Mouse (Mus musculus) limb, embryonic 14.5 days (tissue): ENCODE measurements at regions not wholly inside any gene's neighbourhood (a gene's known extent, or its start where the extent isn't known, plus 50 kb on each side); places are given as distances from the start of the nearest gene placed in this dataset.
A peak's percentile ranks its signal among the peaks of the same experiment; 100 is the strongest.

Experiments
- ATAC-seq: fragments of 200-750 bp; cut with Nextera tagmentation; 2 replicates; pipeline ENCODE4 v1.8.0; 2017; ENCODE audit warnings: low read depth, moderate number of reproducible peaks, moderate TSS enrichment; ENCODE audit not compliant: low FRiP score
- DNase-seq: peaks from one replicate; pipeline ENCODE4 v3.0.0-alpha.2; 2015; ENCODE audit warnings: low spot score
- H3K27ac ChIP-seq: fragments of 300-500 bp; sonication (generic); replicated peaks from 2 replicates; pipeline ENCODE4 v1.5.1; 2014; ENCODE audit warnings: low read depth, mild to moderate bottlenecking, low read length, moderate library complexity, mixed read lengths
- H3K27me3 ChIP-seq: fragments of 300-500 bp; sonication (generic); 2 replicates; pipeline ENCODE4 v1.6.1; 2014; ENCODE audit warnings: low read length, mixed read lengths; ENCODE audit not compliant: control insufficient read depth, insufficient read depth
- H3K36me3 ChIP-seq: fragments of 300-500 bp; sonication (generic); 2 replicates; pipeline ENCODE4 v1.6.1; 2014; ENCODE audit warnings: mild to moderate bottlenecking, low read length, moderate library complexity, mixed read lengths; ENCODE audit not compliant: control insufficient read depth, insufficient read depth
- H3K4me1 ChIP-seq: fragments of 300-500 bp; sonication (generic); 2 replicates; pipeline ENCODE4 v1.6.1; 2014; ENCODE audit warnings: antibody characterized with exemption, low read length, mixed read lengths; ENCODE audit not compliant: control insufficient read depth, insufficient read depth
- H3K4me2 ChIP-seq: fragments of 300-500 bp; sonication (generic); replicated peaks from 2 replicates; pipeline ENCODE4 v1.6.1; 2014; ENCODE audit warnings: low read depth, mild to moderate bottlenecking, low read length, moderate library complexity; ENCODE audit not compliant: severe bottlenecking
- H3K4me3 ChIP-seq: fragments of 300-500 bp; sonication (generic); replicated peaks from 2 replicates; pipeline ENCODE4 v1.5.1; 2014; ENCODE audit warnings: low read length
- H3K9ac ChIP-seq: fragments of 300-500 bp; sonication (generic); 2 replicates; pipeline ENCODE4 v1.6.1; 2014; ENCODE audit warnings: mild to moderate bottlenecking, low read depth, low read length, moderate library complexity; ENCODE audit not compliant: severe bottlenecking
- H3K9me3 ChIP-seq: fragments of 300-500 bp; sonication (generic); 2 replicates; pipeline ENCODE4 v1.6.1; 2016; ENCODE audit warnings: low read length; ENCODE audit not compliant: control insufficient read depth
- POLR2A ChIP-seq: fragments of 200-500 bp; IDR thresholded peaks from 2 replicates; pipeline ENCODE4 v1.8.0; 2012; ENCODE audit warnings: inconsistent platforms, mild to moderate bottlenecking, moderate library complexity, borderline replicate concordance; ENCODE audit not compliant: insufficient read depth, insufficient read length; ENCODE audit errors: extremely low read depth
- WGBS: fragments of 180-500 bp; shearing (Covaris S2); extraction: QIAGEN DNeasy Blood & Tissue Kit; methylation state at CpG from one replicate; pipeline ENCODE4 v1.1.7; 2014; 5-methylcytosine and 5-hydroxymethylcytosine counted together

DNA sequence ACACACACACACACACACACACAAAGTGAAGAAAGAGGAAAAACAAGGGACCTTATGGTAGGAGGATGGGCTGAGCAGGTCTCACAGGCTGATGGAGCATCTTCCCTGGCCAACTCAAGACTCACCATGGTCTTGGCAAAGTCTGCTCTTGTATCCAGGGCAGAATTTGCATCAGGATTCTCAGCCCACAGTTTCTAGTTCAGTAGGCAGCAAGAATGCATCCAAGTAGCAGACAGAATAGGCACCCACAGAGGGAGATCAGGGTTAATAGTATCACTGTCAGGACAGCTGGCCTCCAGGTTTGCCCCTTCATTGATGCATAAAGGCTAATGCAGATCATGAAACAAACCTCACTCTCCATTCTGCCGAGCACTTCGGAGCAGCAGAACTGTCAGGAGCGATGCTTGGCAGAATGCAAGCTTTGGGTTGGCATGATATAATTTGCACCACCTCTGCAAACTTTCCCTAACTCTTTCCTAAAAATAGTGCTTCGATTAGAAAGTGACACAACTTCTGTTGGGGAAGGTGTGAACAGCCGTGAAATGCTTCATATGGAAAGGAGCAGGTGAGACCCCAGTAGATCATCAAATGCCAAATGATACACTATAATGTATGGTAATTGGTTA lies 404.0 kb downstream of the Insc start:
- no peaks in the 10 kb centered on the region for H3K27me3 ChIP-seq
- no peak for TF ChIP-seq POLR2A
- H3K4me2 ChIP-seq, result no peak overlapping the region
- H3K9me3 ChIP-seq, result no peaks in the 10 kb centered on the region
- H3K9ac ChIP-seq, result no peak overlapping the region
- H3K4me1 ChIP-seq, result no peaks in the 10 kb centered on the region; the same call in 1 of the 2 replicates
- no peak for DNase-seq
- no peak overlapping the region for H3K4me3 ChIP-seq
- ATAC-seq, result no peak
- H3K36me3 ChIP-seq, result no peaks in the 10 kb centered on the region
- no peak overlapping the region for H3K27ac ChIP-seq
- 90% methylated on average over 5 of the region's 5 CpGs for WGBS

DNA sequence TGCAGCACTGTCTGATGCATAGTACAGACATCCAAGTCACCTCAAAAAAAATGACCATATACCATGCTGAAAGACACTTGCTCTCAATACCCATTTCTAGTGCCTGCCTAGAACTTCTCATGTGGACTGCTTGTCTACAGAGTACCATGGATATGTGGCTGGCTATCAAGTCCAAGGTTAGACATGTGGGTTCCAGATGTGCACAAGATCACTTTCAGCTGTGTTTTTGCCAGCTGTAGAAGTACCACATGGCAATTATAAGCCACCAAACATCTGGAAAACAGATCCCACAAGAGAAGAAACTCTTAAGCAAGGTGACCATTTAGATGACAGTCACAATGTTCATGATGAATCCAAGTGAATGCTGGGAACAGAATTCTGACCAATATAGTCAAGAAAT lies 409.8 kb downstream of the Insc start:
- Histone ChIP-seq H3K27ac (no peak overlapping the region), H3K4me1 (no peaks in the 10 kb centered on the region), H3K36me3 (no peaks in the 10 kb centered on the region), H3K27me3 (no peaks in the 10 kb centered on the region), H3K4me2 (no peak overlapping the region), H3K9me3 (no peaks in the 10 kb centered on the region), H3K4me3 (no peak overlapping the region), H3K9ac (no peak overlapping the region)
- TF ChIP-seq POLR2A, result no peak
- ATAC-seq (no peak), DNase-seq (no peak)

DNA sequence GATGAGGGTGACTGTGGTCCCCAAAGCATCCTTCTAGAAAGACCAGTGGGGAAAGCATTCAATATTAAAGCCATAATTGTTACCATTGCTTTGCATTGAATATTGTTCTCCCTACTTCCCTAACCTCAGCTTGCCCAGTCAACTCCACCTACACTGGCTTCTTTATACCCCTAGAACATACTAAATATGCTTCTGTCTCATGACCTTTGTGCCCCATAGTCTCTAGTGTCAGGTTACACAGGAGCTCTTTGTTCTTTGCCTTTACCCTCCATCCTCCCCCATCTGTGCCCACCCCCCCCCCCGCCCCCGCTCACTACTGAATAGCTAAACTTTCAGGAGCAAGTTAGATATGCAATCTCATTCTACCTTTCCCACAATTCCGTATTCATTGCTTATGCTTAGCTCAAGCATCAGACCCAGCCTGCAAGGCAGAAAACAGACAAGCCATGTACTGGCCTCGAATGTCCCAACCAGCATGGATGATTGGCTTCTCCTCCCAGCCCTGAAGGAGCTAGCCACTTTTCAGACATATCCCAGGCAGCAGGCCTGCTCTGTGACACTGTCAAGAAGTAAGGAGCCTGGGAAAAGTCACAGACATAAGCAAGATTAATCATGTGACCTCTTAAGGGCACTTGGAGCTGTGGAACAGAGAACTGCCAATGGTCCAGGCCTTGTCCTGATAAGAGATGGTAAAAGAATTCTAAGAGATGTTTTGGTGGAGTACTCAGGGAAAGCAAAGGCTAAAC lies 410.4 kb downstream of the Insc start:
- DNase-seq, result no peak

DNA sequence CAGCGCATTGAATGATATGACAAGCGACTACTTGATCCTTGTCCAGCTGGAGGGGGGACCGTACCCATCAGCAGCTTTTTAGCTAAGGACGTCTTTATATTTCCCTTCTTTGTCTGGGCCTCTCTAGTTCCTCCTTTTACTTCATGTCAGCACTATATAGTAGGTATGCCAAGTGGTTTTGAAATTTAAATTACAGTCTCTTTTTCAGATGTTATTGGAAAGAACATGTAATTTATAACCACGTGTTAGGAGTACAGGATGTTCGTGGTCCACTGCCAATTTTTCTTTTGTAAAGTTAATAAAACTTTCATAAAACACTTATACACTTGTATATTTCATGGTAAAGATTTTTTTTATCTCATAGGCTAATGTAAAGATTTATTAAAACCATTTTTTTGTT lies 426.5 kb downstream of the Insc start:
- H3K27me3 ChIP-seq, result no peaks in the 10 kb centered on the region
- H3K36me3 ChIP-seq, result no peaks in the 10 kb centered on the region
- no peak for TF ChIP-seq POLR2A
- peak; percentile 77 for ATAC-seq
- no peaks in the 10 kb centered on the region; the same call in 1 of the 2 replicates for H3K9me3 ChIP-seq
- H3K4me2 ChIP-seq, result no peak overlapping the region; the same call in 1 of the 2 replicates
- H3K27ac ChIP-seq, result no peak overlapping the region; the same call in 1 of the 2 replicates
- H3K9ac ChIP-seq, result no peak overlapping the region
- peak; percentile 88 for DNase-seq
- no peak overlapping the region for H3K4me3 ChIP-seq
- peaks cover 13% of the 10 kb centered on the region for H3K4me1 ChIP-seq
- 31% methylated on average over 6 of the region's 6 CpGs for WGBS

More for the DNA sequence above, 410.4 kb downstream of the Insc start:
- H3K9me3 ChIP-seq, result no peaks in the 10 kb centered on the region
- H3K4me2 ChIP-seq, result no peak overlapping the region
- no peaks in the 10 kb centered on the region for H3K27me3 ChIP-seq
- 45% methylated on average over 4 of the region's 4 CpGs for WGBS
- no peaks in the 10 kb centered on the region for H3K4me1 ChIP-seq
- no peaks in the 10 kb centered on the region for H3K36me3 ChIP-seq
- H3K9ac ChIP-seq, result no peak overlapping the region
- no peak for ATAC-seq
- H3K27ac ChIP-seq, result no peak overlapping the region
- no peak overlapping the region for H3K4me3 ChIP-seq
- TF ChIP-seq POLR2A, result no peak

DNA sequence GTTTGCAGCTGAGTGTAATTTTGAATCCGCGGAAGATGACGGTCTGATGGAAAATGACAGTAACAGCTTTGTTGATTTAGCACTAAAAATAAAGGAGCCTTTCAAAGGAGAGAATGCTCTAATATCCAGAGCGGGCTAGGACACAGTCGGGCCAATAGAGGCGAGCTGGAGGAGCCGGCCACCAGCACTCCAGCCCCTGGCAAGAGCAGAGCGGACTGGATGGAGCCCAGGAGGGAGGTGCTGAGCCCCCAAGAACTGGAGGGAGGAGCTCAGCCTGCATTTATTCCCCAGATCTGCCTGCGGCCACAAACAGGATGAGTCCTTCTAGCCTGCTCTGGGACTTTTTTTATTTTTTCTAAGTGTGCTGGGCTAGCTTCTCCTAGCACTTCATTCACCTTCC lies 426.9 kb downstream of the Insc start:
- WGBS, result 31% methylated on average over 9 of the region's 9 CpGs
- H3K4me2 ChIP-seq, result peak overlapping the region; percentile 25
- no peak overlapping the region for H3K9ac ChIP-seq
- ATAC-seq (peak; percentile 81), DNase-seq (peak; percentile 72)
- H3K9me3 ChIP-seq, result no peaks in the 10 kb centered on the region; the same call in 1 of the 2 replicates
- H3K27ac ChIP-seq, result 0 out of 2 replicates have a peak overlapping the region, but pooled peaks have one; percentile 33
- H3K4me3 ChIP-seq, result no peak overlapping the region
- H3K27me3 ChIP-seq, result no peaks in the 10 kb centered on the region
- peaks cover 13% of the 10 kb centered on the region for H3K4me1 ChIP-seq
- H3K36me3 ChIP-seq, result no peaks in the 10 kb centered on the region
- no peak for TF ChIP-seq POLR2A
